Mouse (Mus musculus) ES-E14 (cell line): Measurements from ENCODE around the gene Loxl1. TPM values are rescaled to one million over a fixed set of nuclear protein-coding genes. Genes with fewer than 3 reads are reported as not detected.

Experiments used
- DNase-seq: peaks from one replicate; pipeline ENCODE4 v3.0.0-alpha.2; 2013; ENCODE audit warnings: low read depth, low spot score
- H3K27ac ChIP-seq: 2 replicates; pipeline ENCODE4 v1.5.1; 2012; ENCODE audit warnings: low read depth, mild to moderate bottlenecking, low read length, moderate library complexity, mixed read lengths; ENCODE audit not compliant: poor library complexity, insufficient read depth, severe bottlenecking
- H3K36me3 ChIP-seq: 2 replicates; pipeline ENCODE4 v1.6.1; 2012; ENCODE audit warnings: mild to moderate bottlenecking, low read length, moderate library complexity, mixed read lengths; ENCODE audit not compliant: control insufficient read depth, poor library complexity, insufficient read depth, severe bottlenecking
- H3K4me1 ChIP-seq, 2 experiments: fragments of 150-350 bp in 1 of 2; sonication (generic) in 1 of 2; 2 replicates each; pipeline ENCODE4 v1.6.1; 2012; ENCODE audit warnings: low read length in 2 of 2, mild to moderate bottlenecking in 1 of 2, mixed read lengths in 1 of 2; ENCODE audit not compliant: control insufficient read depth in 2 of 2, insufficient read depth in 2 of 2, poor library complexity in 1 of 2
- H3K4me3 ChIP-seq, 2 experiments: fragments of 150-350 bp in 1 of 2; sonication (generic) in 1 of 2; 2 replicates each; pipeline ENCODE4 v1.5.1; 2012; ENCODE audit warnings: low read length in 2 of 2, low read depth in 1 of 2, mild to moderate bottlenecking in 1 of 2, mixed read lengths in 1 of 2; ENCODE audit not compliant: insufficient read depth in 1 of 2, poor library complexity in 1 of 2, severe bottlenecking in 1 of 2
- H3K9ac ChIP-seq: 2 replicates; pipeline ENCODE4 v1.6.1; 2012; ENCODE audit warnings: low read depth, mild to moderate bottlenecking, low read length, mixed read lengths; ENCODE audit not compliant: poor library complexity, insufficient read depth, severe bottlenecking
- H3K9me3 ChIP-seq: fragments of 150-350 bp; sonication (generic); 2 replicates; pipeline ENCODE4 v1.6.1; 2012; ENCODE audit warnings: low read depth, mild to moderate bottlenecking, low read length; ENCODE audit not compliant: control insufficient read depth, insufficient read depth
- CHD2 ChIP-seq: IDR thresholded peaks from 2 replicates; pipeline ENCODE4 v1.6.1; 2014; ENCODE audit warnings: mild to moderate bottlenecking, low read depth, low read length, inconsistent platforms
- HCFC1 ChIP-seq: IDR thresholded peaks from 2 replicates; pipeline ENCODE4 v1.6.1; 2012; ENCODE audit warnings: low read length, inconsistent platforms, borderline replicate concordance; ENCODE audit not compliant: insufficient read depth
- MAFK ChIP-seq: IDR thresholded peaks from 2 replicates; pipeline ENCODE4 v1.6.1; 2014; ENCODE audit warnings: mild to moderate bottlenecking, low read depth, low read length, inconsistent platforms; ENCODE audit not compliant: insufficient read depth
- ZC3H11A ChIP-seq: IDR thresholded peaks from 2 replicates; pipeline ENCODE4 v1.6.1; 2012; ENCODE audit warnings: low read depth, mild to moderate bottlenecking, inconsistent platforms, low read length, borderline replicate concordance
- ZNF384 ChIP-seq: IDR thresholded peaks from 2 replicates; pipeline ENCODE4 v1.6.1; 2012; ENCODE audit warnings: low read depth, low read length, inconsistent platforms
- in situ Hi-C, 2 experiments: fragments of 600-800 bp; cut with MboI; formaldehyde crosslinking; loops; one replicate each; pipeline ENCODE4 v1.15.1; 2025; ENCODE audit warnings: low sequenced_read_pairs in 2 of 2, inconsistent platforms in 1 of 2; ENCODE audit not compliant: unreplicated experiment in 2 of 2
- total RNA-seq: library from RNA; depleted of rRNA; stranded (reverse); fragments of 300-350 nt; gene quantifications from 2 replicates; pipeline ENCODE4 v1.2.3, GENCODE M21; 2012

Gene Loxl1
- total RNA-seq, 1 experiment, result 8.4 TPM

DNA sequence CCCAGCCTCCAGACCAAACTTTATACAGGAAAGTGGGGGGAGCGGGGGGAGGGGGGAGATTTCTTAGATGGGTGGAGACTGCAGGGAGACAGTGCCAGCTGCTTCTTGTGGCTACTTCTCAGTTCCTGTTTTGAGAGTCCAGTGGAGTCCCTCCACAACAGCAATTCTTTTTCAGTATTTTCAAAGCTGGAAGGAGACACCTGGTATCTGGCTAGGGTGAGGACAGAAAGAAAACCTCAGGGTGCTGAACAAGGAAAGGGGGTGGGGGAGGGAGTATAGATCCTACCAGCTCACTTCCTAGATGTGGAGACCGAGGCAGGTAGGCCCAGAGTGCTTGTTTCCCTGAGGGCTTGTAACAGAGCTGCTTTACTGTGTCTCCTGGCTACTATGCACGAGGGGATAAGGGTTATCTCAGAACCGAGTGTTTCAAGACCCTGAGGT, 46.4 kb downstream of the Loxl1 start:
- no peak for TF ChIP-seq HCFC1
- no peak for TF ChIP-seq CHD2
- no peak for TF ChIP-seq MAFK
- TF ChIP-seq ZNF384, result no peak
- no peak for TF ChIP-seq ZC3H11A
- peaks cover 10% of the 10 kb centered on the region for H3K36me3 ChIP-seq
- H3K27ac ChIP-seq, result peak overlapping the region; percentile 40; the same call in 1 of the 2 replicates
- no peaks in the 10 kb centered on the region for H3K9me3 ChIP-seq
- in situ Hi-C loops, result no loop called here
- H3K9ac ChIP-seq, result peak overlapping the region; percentile 9; the same call in 1 of the 2 replicates
- H3K4me3 ChIP-seq, result no peak overlapping the region; a peak in 1 of 4 replicates
- H3K4me1 ChIP-seq, result peaks cover 4 to 8% of the 10 kb centered on the region in 2 experiments; a peak in 3 of 4 replicates
- DNase-seq, result no peak

DNA sequence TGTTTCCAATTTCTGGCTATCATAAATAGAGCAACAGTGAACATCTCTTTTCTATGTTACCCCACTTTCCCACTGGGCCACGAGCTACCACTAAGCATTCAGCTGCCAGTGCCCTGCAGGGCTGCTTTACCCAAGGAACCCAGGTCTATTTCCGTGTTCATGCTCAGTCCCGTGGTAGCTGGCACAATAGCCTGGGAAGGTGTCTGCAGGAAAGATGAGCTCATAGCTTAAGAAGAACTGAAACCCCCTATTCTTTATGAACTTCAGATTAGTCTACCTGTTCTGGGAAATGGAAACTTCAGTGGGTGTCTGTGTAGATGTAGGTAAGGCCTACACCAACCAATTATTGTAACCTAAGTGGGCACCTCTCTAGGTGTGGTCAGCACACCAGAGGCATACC, 47.6 kb downstream of the Loxl1 start:
- no peak for DNase-seq
- H3K4me3 ChIP-seq, result no peak overlapping the region
- H3K9ac ChIP-seq, result no peak overlapping the region
- H3K27ac ChIP-seq, result no peak overlapping the region
- in situ Hi-C loops, result no loop called here
- H3K36me3 ChIP-seq, result peaks cover 20% of the 10 kb centered on the region
- peaks cover 2 to 8% of the 10 kb centered on the region in 2 experiments; a peak in 2 of 4 replicates for H3K4me1 ChIP-seq
- no peaks in the 10 kb centered on the region for H3K9me3 ChIP-seq
- TF ChIP-seq ZC3H11A (no peak), ZNF384 (no peak), HCFC1 (no peak), MAFK (no peak), CHD2 (no peak)

DNA sequence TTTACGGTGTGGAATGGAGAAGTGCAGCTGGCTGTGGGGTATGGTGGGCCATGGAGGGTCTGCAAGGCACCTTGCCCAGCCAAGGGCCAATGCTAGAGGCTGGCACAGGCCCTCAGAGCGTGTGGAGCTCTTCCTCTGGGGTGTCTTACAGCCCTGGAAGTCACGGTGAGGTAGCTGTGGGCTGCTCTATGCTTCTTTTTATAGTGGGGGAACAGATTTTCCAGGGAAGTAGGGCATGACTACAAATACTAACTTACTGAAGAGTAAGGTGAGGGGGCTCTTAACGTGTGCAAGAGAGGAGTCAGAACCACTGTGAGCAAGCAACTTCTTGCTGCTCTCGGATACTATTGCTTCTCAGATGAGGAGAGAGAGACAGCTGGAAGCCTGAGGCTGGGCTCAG, 50.5 kb downstream of the Loxl1 start:
- in situ Hi-C loops, result no loop called here
- Histone ChIP-seq H3K27ac (no peak overlapping the region), H3K9me3 (no peaks in the 10 kb centered on the region), H3K36me3 (peaks cover 40% of the 10 kb centered on the region), H3K9ac (no peak overlapping the region), H3K4me3 (no peak overlapping the region), H3K4me1 (peaks cover 2 to 7% of the 10 kb centered on the region in 2 experiments; a peak in 1 of 4 replicates)
- no peak for DNase-seq
- TF ChIP-seq HCFC1, result no peak
- TF ChIP-seq MAFK, result no peak
- no peak for TF ChIP-seq CHD2
- no peak for TF ChIP-seq ZNF384
- TF ChIP-seq ZC3H11A, result no peak

DNA sequence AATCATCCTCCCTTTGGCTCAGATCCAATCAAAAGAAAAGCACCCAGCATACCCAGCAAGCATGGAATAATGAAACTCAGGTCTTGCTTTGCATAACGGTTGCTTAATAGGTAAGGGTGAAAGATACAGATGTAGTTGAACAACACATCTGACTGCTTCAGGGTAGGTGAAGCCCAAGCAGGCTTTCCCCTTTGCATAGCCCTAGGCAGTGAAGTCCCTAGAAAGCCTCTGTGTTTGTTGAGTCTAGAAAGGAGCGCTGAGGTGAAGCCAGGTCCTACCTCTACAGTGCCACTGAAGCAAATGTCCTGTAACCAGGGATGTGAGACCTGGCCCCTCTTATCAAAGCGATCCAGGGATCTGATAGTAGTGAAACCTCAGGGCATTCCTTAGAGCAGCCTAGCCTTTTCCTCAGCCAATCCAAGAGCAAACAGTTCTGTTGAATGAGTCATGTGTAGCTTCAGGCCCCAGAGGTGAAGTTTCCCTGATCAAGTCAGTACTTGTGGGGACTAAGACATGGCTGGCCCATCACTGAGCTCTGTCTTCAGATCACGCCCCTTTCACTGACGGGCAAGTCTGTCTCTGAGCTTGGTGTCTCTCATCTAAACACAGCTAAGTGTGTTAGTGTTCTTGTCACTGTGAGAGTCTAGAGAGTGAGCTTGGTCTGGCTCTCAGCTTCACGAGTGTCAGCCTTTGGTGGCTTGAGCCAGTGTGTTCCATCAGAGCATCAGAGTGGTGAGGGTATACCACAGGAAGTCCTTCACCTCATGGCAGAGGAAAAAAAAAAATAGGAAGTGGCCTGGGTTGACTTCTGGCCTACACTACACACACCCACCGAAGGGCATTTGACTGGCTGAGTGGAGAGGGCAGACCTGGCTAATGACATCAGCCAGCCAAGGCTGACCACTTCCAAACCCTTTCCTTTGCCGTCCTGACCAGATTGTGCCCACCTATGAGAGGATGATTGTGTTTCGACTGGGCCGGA, 57.0 kb downstream of the Loxl1 start:
- H3K4me3 ChIP-seq, result no peak overlapping the region
- H3K4me1 ChIP-seq, result peaks cover 13 to 27% of the 10 kb centered on the region in 2 experiments
- H3K9ac ChIP-seq, result peak overlapping the region; percentile 26; the same call in 1 of the 2 replicates
- DNase-seq, result no peak
- H3K9me3 ChIP-seq, result no peaks in the 10 kb centered on the region
- in situ Hi-C loops, result no loop called here
- no peak for TF ChIP-seq ZC3H11A
- no peak for TF ChIP-seq HCFC1
- no peak for TF ChIP-seq ZNF384
- no peak for TF ChIP-seq CHD2
- no peak for TF ChIP-seq MAFK
- peaks cover 43% of the 10 kb centered on the region for H3K36me3 ChIP-seq
- H3K27ac ChIP-seq, result peak overlapping the region; percentile 10; the same call in 1 of the 2 replicates
